Mouse (Mus musculus) stomach, postnatal 0 days (tissue): ENCODE results near the gene Zfp280d.

Experiments
- CTCF ChIP-seq: IDR thresholded peaks from 2 replicates; pipeline ENCODE4 v1.5.1; 2016; ENCODE audit warnings: antibody characterized with exemption, low read depth, mild to moderate bottlenecking, moderate library complexity
- EP300 ChIP-seq: optimal IDR thresholded peaks from 2 replicates; pipeline ENCODE3; 2016; ENCODE audit warnings: antibody characterized with exemption

- TF ChIP-seq EP300 = no peak
- no peak for TF ChIP-seq CTCF
These were observed 2.3 kb downstream of the Zfp280d start for GRCm38 (mm10) chr9:72276941-72277340.
